Mouse (Mus musculus) heart, postnatal 25 days (tissue): ENCODE results near the gene Tmc2. TPM values are rescaled to one million over a fixed set of nuclear protein-coding genes. Genes with fewer than 3 reads are reported as not detected.

ENCODE experiments used
- DNase-seq: peaks from one replicate; pipeline ENCODE4 v3.0.0; 2022; ENCODE audit warnings: low spot score
- intact Hi-C: fragments of 180-260 bp; cut with DNase I; formaldehyde crosslinking; loops from one replicate; pipeline ENCODE4 v1.15.1; 2025
- total RNA-seq, 2 experiments: library from RNA; stranded (reverse); gene quantifications; 2 replicates each; pipeline ENCODE4 v1.2.3; 2021

Gene Tmc2
- total RNA-seq = not detected

- no peak for DNase-seq
- intact Hi-C loops = no loop called here
Observed at GRCm38 (mm10) chr2:130194894-130195293, at the start of gene Tmc2. Tmc2 (plus strand) TSS chr2:130195194.

- DNase-seq = no peak
- intact Hi-C loops = no loop called here
Observed at GRCm38 (mm10) chr2:130146089-130146668, 48.8 kb upstream of the Tmc2 start.

- no peak for DNase-seq
- intact Hi-C loops = no loop called here
Observed at GRCm38 (mm10) chr2:130155171-130155570, 39.8 kb upstream of the Tmc2 start.

- intact Hi-C loops = no loop called here
- DNase-seq = no peak
Observed at GRCm38 (mm10) chr2:130155851-130156250, 39.1 kb upstream of the Tmc2 start.

- intact Hi-C loops = no loop called here
Observed at GRCm38 (mm10) chr2:130157231-130158087, 37.5 kb upstream of the Tmc2 start.

GRCm38 (mm10) chr2:130158088-130158437, 36.9 kb upstream of the Tmc2 start:
- DNase-seq = no peak
- intact Hi-C loops = no loop called here

More at GRCm38 (mm10) chr2:130157231-130158087, 37.5 kb upstream of the Tmc2 start:
- DNase-seq = no peak

- no peak for DNase-seq
Observed at GRCm38 (mm10) chr2:130162701-130163100, 32.3 kb upstream of the Tmc2 start.

GRCm38 (mm10) chr2:130166311-130167214, 28.4 kb upstream of the Tmc2 start:
- no peak for DNase-seq
- intact Hi-C loops = loop anchor here (2.0 to 5.0 kb wide), 3 partner anchors 98 to 284 kb away; no protein-coding TSS in a partner anchor

More at GRCm38 (mm10) chr2:130162701-130163100, 32.3 kb upstream of the Tmc2 start:
- intact Hi-C loops = no loop called here

GRCm38 (mm10) chr2:130167861-130168260, 27.1 kb upstream of the Tmc2 start:
- DNase-seq = no peak
- intact Hi-C loops = loop anchor here (2.0 to 5.0 kb wide), 3 partner anchors 99 to 286 kb away; no protein-coding TSS in a partner anchor

- intact Hi-C loops = loop anchor here (10.0 kb wide), 1 partner anchor 243 kb away; no protein-coding TSS in a partner anchor
Observed at GRCm38 (mm10) chr2:130171674-130172073, 23.3 kb upstream of the Tmc2 start.

GRCm38 (mm10) chr2:130176820-130177219, 18.2 kb upstream of the Tmc2 start:
- no peak for DNase-seq
- intact Hi-C loops = loop anchor here (10.0 kb wide), 1 partner anchor 238 kb away; no protein-coding TSS in a partner anchor

More at GRCm38 (mm10) chr2:130171674-130172073, 23.3 kb upstream of the Tmc2 start:
- DNase-seq = no peak

GRCm38 (mm10) chr2:130178381-130178705, 16.7 kb upstream of the Tmc2 start:
- intact Hi-C loops = loop anchor here (2.0 to 10.0 kb wide), 2 partner anchors 96 to 236 kb away; partner anchors contain the start of gene Nop56

GRCm38 (mm10) chr2:130178706-130179506, 16.1 kb upstream of the Tmc2 start, which contains the start of gene Snrpb:
Snrpb (minus strand) TSS chr2:130179403.
- DNase-seq = peak; percentile 77
- intact Hi-C loops = loop anchor here (2.0 to 10.0 kb wide), 2 partner anchors 96 to 236 kb away; partner anchors contain the start of gene Nop56

More at GRCm38 (mm10) chr2:130178381-130178705, 16.7 kb upstream of the Tmc2 start:
- DNase-seq = no peak

- no peak for DNase-seq
- intact Hi-C loops = loop anchor here (2.0 to 10.0 kb wide), 2 partner anchors 95 to 235 kb away; partner anchors contain the start of gene Nop56
Observed at GRCm38 (mm10) chr2:130179507-130180019, 15.4 kb upstream of the Tmc2 start.

- intact Hi-C loops = no loop called here
- DNase-seq = no peak
Observed at GRCm38 (mm10) chr2:130188391-130188790, 6.6 kb upstream of the Tmc2 start.

- intact Hi-C loops = no loop called here
Observed at GRCm38 (mm10) chr2:130200961-130201360, 6.0 kb downstream of the Tmc2 start.

GRCm38 (mm10) chr2:130207376-130207775, 12.4 kb downstream of the Tmc2 start:
- no peak for DNase-seq
- intact Hi-C loops = no loop called here

More at GRCm38 (mm10) chr2:130200961-130201360, 6.0 kb downstream of the Tmc2 start:
- no peak for DNase-seq

- no peak for DNase-seq
- intact Hi-C loops = no loop called here
Observed at GRCm38 (mm10) chr2:130207996-130208395, 13.0 kb downstream of the Tmc2 start.

GRCm38 (mm10) chr2:130209636-130210035, 14.6 kb downstream of the Tmc2 start:
- intact Hi-C loops = no loop called here

More at GRCm38 (mm10) chr2:130209636-130210035, 14.6 kb downstream of the Tmc2 start:
- no peak for DNase-seq
